Mouse (Mus musculus): ENCODE results near the gene Fam196b. TPM values are rescaled to one million over a fixed set of nuclear protein-coding genes. Genes with fewer than 3 reads are reported as not detected.

Gene Fam196b
- polyA plus RNA-seq, 1 experiment from 2014 or later = 0.21 TPM

- ATAC-seq (ENCODE audit: insufficient number of reproducible peaks, low FRiP score, low TSS enrichment, low read depth) = no peak
- WGBS = 55% methylated on average over 6 of the region's 6 CpGs
These were observed 63.0 kb downstream of the Fam196b start for GRCm38 (mm10) chr11:34377649-34378048.

GRCm38 (mm10) chr11:34383501-34383900, 68.9 kb downstream of the Fam196b start:
- Histone ChIP-seq H3K36me3 (ENCODE audit: control insufficient read depth, insufficient read depth, low read length) (no peaks in the 10 kb centered on the region), H3K9ac (ENCODE audit: low read length) (no peak overlapping the region), H3K27me3 (ENCODE audit: control insufficient read depth, insufficient read depth, low read length) (no peaks in the 10 kb centered on the region), H3K4me2 (ENCODE audit: low read depth, severe bottlenecking) (no peak overlapping the region), H3K4me1 (ENCODE audit: control insufficient read depth, insufficient read depth, low read length) (peaks cover 6% of the 10 kb centered on the region), H3K4me3 (ENCODE audit: low read depth, low read length) (no peak overlapping the region), H3K27ac (replicated peaks; ENCODE audit: low read depth, low read length) (no peak overlapping the region), H3K9me3 (ENCODE audit: control insufficient read depth, low read length) (no peaks in the 10 kb centered on the region)
- WGBS = 77% methylated on average over 3 of the region's 3 CpGs
- no peak for ATAC-seq (ENCODE audit: insufficient number of reproducible peaks, low FRiP score, low TSS enrichment, low read depth)
- DNase-seq (ENCODE audit: low spot score) = no peak

More at GRCm38 (mm10) chr11:34377649-34378048, 63.0 kb downstream of the Fam196b start:
- Histone ChIP-seq H3K4me1 (ENCODE audit: control insufficient read depth, insufficient read depth, low read length) (peaks cover 9% of the 10 kb centered on the region), H3K9me3 (ENCODE audit: control insufficient read depth, low read length) (no peaks in the 10 kb centered on the region), H3K36me3 (ENCODE audit: control insufficient read depth, insufficient read depth, low read length) (no peaks in the 10 kb centered on the region), H3K27ac (replicated peaks; ENCODE audit: low read depth, low read length) (no peak overlapping the region), H3K27me3 (ENCODE audit: control insufficient read depth, insufficient read depth, low read length) (no peaks in the 10 kb centered on the region), H3K9ac (ENCODE audit: low read length) (no peak overlapping the region), H3K4me2 (ENCODE audit: low read depth, severe bottlenecking) (no peak overlapping the region), H3K4me3 (ENCODE audit: low read depth, low read length) (no peak overlapping the region)
- no peak for DNase-seq (ENCODE audit: low spot score)

- Histone ChIP-seq H3K9ac (ENCODE audit: low read length) (no peak overlapping the region), H3K4me3 (ENCODE audit: low read depth, low read length) (no peak overlapping the region), H3K4me1 (ENCODE audit: control insufficient read depth, insufficient read depth, low read length) (peaks cover 6% of the 10 kb centered on the region), H3K4me2 (ENCODE audit: low read depth, severe bottlenecking) (no peak overlapping the region), H3K27ac (replicated peaks; ENCODE audit: low read depth, low read length) (no peak overlapping the region), H3K36me3 (ENCODE audit: control insufficient read depth, insufficient read depth, low read length) (no peaks in the 10 kb centered on the region), H3K9me3 (ENCODE audit: control insufficient read depth, low read length) (no peaks in the 10 kb centered on the region), H3K27me3 (ENCODE audit: control insufficient read depth, insufficient read depth, low read length) (no peaks in the 10 kb centered on the region)
- DNase-seq (ENCODE audit: low spot score) (no peak), ATAC-seq (ENCODE audit: insufficient number of reproducible peaks, low FRiP score, low TSS enrichment, low read depth) (no peak)
- WGBS = 69% methylated on average over 4 of the region's 4 CpGs
These were observed 69.6 kb downstream of the Fam196b start for GRCm38 (mm10) chr11:34384178-34384577.

GRCm38 (mm10) chr11:34385001-34385688, 70.5 kb downstream of the Fam196b start:
- Histone ChIP-seq H3K36me3 (ENCODE audit: control insufficient read depth, insufficient read depth, low read length) (no peaks in the 10 kb centered on the region), H3K4me3 (ENCODE audit: low read depth, low read length) (no peak overlapping the region), H3K4me1 (ENCODE audit: control insufficient read depth, insufficient read depth, low read length) (peaks cover 1% of the 10 kb centered on the region), H3K27me3 (ENCODE audit: control insufficient read depth, insufficient read depth, low read length) (no peaks in the 10 kb centered on the region), H3K27ac (replicated peaks; ENCODE audit: low read depth, low read length) (no peak overlapping the region), H3K9ac (ENCODE audit: low read length) (no peak overlapping the region), H3K4me2 (ENCODE audit: low read depth, severe bottlenecking) (no peak overlapping the region), H3K9me3 (ENCODE audit: control insufficient read depth, low read length) (no peaks in the 10 kb centered on the region)
- no peak for ATAC-seq (ENCODE audit: insufficient number of reproducible peaks, low FRiP score, low TSS enrichment, low read depth)
- 73% methylated on average over 1 of the region's 1 CpGs for WGBS
- DNase-seq (ENCODE audit: low spot score) = no peak

GRCm38 (mm10) chr11:34389261-34390116, 74.9 kb downstream of the Fam196b start:
- Histone ChIP-seq H3K36me3 (ENCODE audit: control insufficient read depth, insufficient read depth, low read length) (no peaks in the 10 kb centered on the region), H3K27ac (replicated peaks; ENCODE audit: low read depth, low read length) (no peak overlapping the region), H3K9me3 (ENCODE audit: control insufficient read depth, low read length) (no peaks in the 10 kb centered on the region), H3K4me3 (ENCODE audit: low read depth, low read length) (no peak overlapping the region), H3K4me1 (ENCODE audit: control insufficient read depth, insufficient read depth, low read length) (no peaks in the 10 kb centered on the region), H3K4me2 (ENCODE audit: low read depth, severe bottlenecking) (no peak overlapping the region), H3K27me3 (ENCODE audit: control insufficient read depth, insufficient read depth, low read length) (no peaks in the 10 kb centered on the region), H3K9ac (ENCODE audit: low read length) (no peak overlapping the region)
- no peak for ATAC-seq (ENCODE audit: insufficient number of reproducible peaks, low FRiP score, low TSS enrichment, low read depth)
- no peak for DNase-seq (ENCODE audit: low spot score)
- WGBS = 83% methylated on average over 6 of the region's 6 CpGs

- no peak overlapping the region for H3K4me3 ChIP-seq (ENCODE audit: low read depth, low read length)
- no peak overlapping the region for H3K4me2 ChIP-seq (ENCODE audit: low read depth, severe bottlenecking)
- no peaks in the 10 kb centered on the region for H3K4me1 ChIP-seq (ENCODE audit: control insufficient read depth, insufficient read depth, low read length)
- no peaks in the 10 kb centered on the region for H3K27me3 ChIP-seq (ENCODE audit: control insufficient read depth, insufficient read depth, low read length)
- H3K27ac ChIP-seq (replicated peaks; ENCODE audit: low read depth, low read length) = no peak overlapping the region
- ATAC-seq (ENCODE audit: insufficient number of reproducible peaks, low FRiP score, low TSS enrichment, low read depth) = no peak
- no peak overlapping the region for H3K9ac ChIP-seq (ENCODE audit: low read length)
- no peaks in the 10 kb centered on the region for H3K36me3 ChIP-seq (ENCODE audit: control insufficient read depth, insufficient read depth, low read length)
- WGBS = 47% methylated on average over 4 of the region's 4 CpGs
- DNase-seq (ENCODE audit: low spot score) = no peak
- no peaks in the 10 kb centered on the region for H3K9me3 ChIP-seq (ENCODE audit: control insufficient read depth, low read length)
These were observed 77.5 kb downstream of the Fam196b start for GRCm38 (mm10) chr11:34392105-34392504.

GRCm38 (mm10) chr11:34395802-34396201, 81.2 kb downstream of the Fam196b start:
- WGBS = 87% methylated on average over 3 of the region's 3 CpGs
- Histone ChIP-seq H3K36me3 (ENCODE audit: control insufficient read depth, insufficient read depth, low read length) (no peaks in the 10 kb centered on the region), H3K4me1 (ENCODE audit: control insufficient read depth, insufficient read depth, low read length) (no peaks in the 10 kb centered on the region), H3K9ac (ENCODE audit: low read length) (no peak overlapping the region), H3K4me3 (ENCODE audit: low read depth, low read length) (no peak overlapping the region), H3K27ac (replicated peaks; ENCODE audit: low read depth, low read length) (no peak overlapping the region), H3K4me2 (ENCODE audit: low read depth, severe bottlenecking) (no peak overlapping the region), H3K27me3 (ENCODE audit: control insufficient read depth, insufficient read depth, low read length) (no peaks in the 10 kb centered on the region), H3K9me3 (ENCODE audit: control insufficient read depth, low read length) (no peaks in the 10 kb centered on the region)
- DNase-seq (ENCODE audit: low spot score) (no peak), ATAC-seq (ENCODE audit: insufficient number of reproducible peaks, low FRiP score, low TSS enrichment, low read depth) (no peak)

GRCm38 (mm10) chr11:34397661-34398060, 83.0 kb downstream of the Fam196b start:
- no peaks in the 10 kb centered on the region for H3K27me3 ChIP-seq (ENCODE audit: control insufficient read depth, insufficient read depth, low read length)
- DNase-seq (ENCODE audit: low spot score) (no peak), ATAC-seq (ENCODE audit: insufficient number of reproducible peaks, low FRiP score, low TSS enrichment, low read depth) (no peak)
- no peak overlapping the region for H3K4me2 ChIP-seq (ENCODE audit: low read depth, severe bottlenecking)
- no peak overlapping the region for H3K9ac ChIP-seq (ENCODE audit: low read length)
- 91% methylated on average over 5 of the region's 5 CpGs for WGBS
- no peaks in the 10 kb centered on the region for H3K9me3 ChIP-seq (ENCODE audit: control insufficient read depth, low read length)
- no peak overlapping the region for H3K27ac ChIP-seq (replicated peaks; ENCODE audit: low read depth, low read length)
- H3K4me3 ChIP-seq (ENCODE audit: low read depth, low read length) = no peak overlapping the region
- no peaks in the 10 kb centered on the region for H3K36me3 ChIP-seq (ENCODE audit: control insufficient read depth, insufficient read depth, low read length)
- no peaks in the 10 kb centered on the region for H3K4me1 ChIP-seq (ENCODE audit: control insufficient read depth, insufficient read depth, low read length)
